Mouse (Mus musculus): ENCODE measurements around the gene Rnf103.

Rnf103 gene

GRCm38 (mm10) chr6:71492756-71493674, 679 bp upstream of the Rnf103 start:
- no peak for DNase-seq (ENCODE audit: low spot score in 2 of 2)

GRCm38 (mm10) chr6:71494341-71495020, 787 bp downstream of the Rnf103 start:
- DNase-seq (ENCODE audit: low spot score in 2 of 2) = peak; percentile 36 to 48

GRCm38 (mm10) chr6:71500575-71500974, 6.9 kb downstream of the Rnf103 start:
- no peak for DNase-seq (ENCODE audit: low spot score in 2 of 2)

- no peak for DNase-seq (ENCODE audit: low spot score in 2 of 2)
Measured at GRCm38 (mm10) chr6:71503001-71503400, 9.3 kb downstream of the Rnf103 start.

GRCm38 (mm10) chr6:71503670-71504069, 10.0 kb downstream of the Rnf103 start:
- no peak for DNase-seq (ENCODE audit: low spot score in 2 of 2)

- no peak for DNase-seq (ENCODE audit: low spot score in 2 of 2)
Measured at GRCm38 (mm10) chr6:71504091-71504490, 10.4 kb downstream of the Rnf103 start.

GRCm38 (mm10) chr6:71505671-71506070, 12.0 kb downstream of the Rnf103 start:
- no peak for DNase-seq (ENCODE audit: low spot score in 2 of 2)

- no peak for DNase-seq (ENCODE audit: low spot score in 2 of 2)
Measured at GRCm38 (mm10) chr6:71519476-71519875, 25.8 kb downstream of the Rnf103 start.

GRCm38 (mm10) chr6:71525556-71525955, 31.9 kb downstream of the Rnf103 start:
- peak; percentile 38 to 43 for DNase-seq (ENCODE audit: low spot score in 2 of 2)

GRCm38 (mm10) chr6:71527056-71527455, 33.4 kb downstream of the Rnf103 start:
- DNase-seq (ENCODE audit: low spot score in 2 of 2) = no peak

GRCm38 (mm10) chr6:71527826-71528225, 34.1 kb downstream of the Rnf103 start:
- DNase-seq (ENCODE audit: low spot score in 2 of 2) = no peak

- DNase-seq (ENCODE audit: low spot score in 2 of 2) = no peak
Measured at GRCm38 (mm10) chr6:71530176-71530575, 36.5 kb downstream of the Rnf103 start.

GRCm38 (mm10) chr6:71537286-71537685, 43.6 kb downstream of the Rnf103 start:
- DNase-seq (ENCODE audit: low spot score in 2 of 2) = no peak

GRCm38 (mm10) chr6:71543686-71544499, 50.2 kb downstream of the Rnf103 start, which contains the start of gene Chmp3:
TSS of gene Chmp3 (plus strand) at chr6:71543797.
- DNase-seq (ENCODE audit: low spot score in 2 of 2) = peak; percentile 95 to 96

GRCm38 (mm10) chr6:71555507-71555951, 61.8 kb downstream of the Rnf103 start:
- DNase-seq (ENCODE audit: low spot score in 2 of 2) = no peak

- no peak for DNase-seq (ENCODE audit: low spot score in 2 of 2)
Measured at GRCm38 (mm10) chr6:71556826-71557225, 63.1 kb downstream of the Rnf103 start.
